Mouse (Mus musculus) limb, embryonic 12.5 days (tissue): ENCODE measurements around the gene Wdr25. TPM values are rescaled to one million over a fixed set of nuclear protein-coding genes. Genes with fewer than 3 reads are reported as not detected.
A peak's percentile ranks its signal among the peaks of the same experiment; 100 is the strongest.
"Not testable (repeated sequence)": the region's sequence is repeated elsewhere in the genome, so short reads cannot be mapped to it uniquely, and the experiment has no call there.

Experiments used
- ATAC-seq: fragments of 200-750 bp; cut with Nextera tagmentation; 2 replicates; pipeline ENCODE4 v1.8.0; 2017; ENCODE audit warnings: low read depth, moderate TSS enrichment; ENCODE audit not compliant: insufficient number of reproducible peaks, insufficient read depth, low FRiP score, low TSS enrichment
- H3K27ac ChIP-seq: fragments of 300-500 bp; sonication (generic); 2 replicates; pipeline ENCODE4 v1.5.1; 2016; ENCODE audit warnings: mild to moderate bottlenecking, moderate library complexity
- H3K27me3 ChIP-seq: fragments of 300-500 bp; sonication (generic); 2 replicates; pipeline ENCODE4 v1.6.1; 2016; ENCODE audit warnings: mild to moderate bottlenecking, moderate library complexity
- H3K36me3 ChIP-seq: fragments of 300-500 bp; sonication (generic); 2 replicates; pipeline ENCODE4 v1.6.1; 2016; ENCODE audit warnings: mild to moderate bottlenecking, moderate library complexity
- H3K4me1 ChIP-seq: fragments of 300-500 bp; sonication (generic); replicated peaks from 2 replicates; pipeline ENCODE4 v1.6.1; 2016
- H3K4me2 ChIP-seq: fragments of 300-500 bp; sonication (generic); 2 replicates; pipeline ENCODE4 v1.6.1; 2016; ENCODE audit warnings: mild to moderate bottlenecking, moderate library complexity
- H3K4me3 ChIP-seq: fragments of 300-500 bp; sonication (generic); replicated peaks from 2 replicates; pipeline ENCODE4 v1.5.1; 2016; ENCODE audit warnings: mild to moderate bottlenecking
- H3K9ac ChIP-seq: fragments of 300-500 bp; sonication (generic); replicated peaks from 2 replicates; pipeline ENCODE4 v1.6.1; 2016; ENCODE audit warnings: mild to moderate bottlenecking, moderate library complexity
- H3K9me3 ChIP-seq: fragments of 300-500 bp; sonication (generic); 2 replicates; pipeline ENCODE4 v1.6.1; 2016; ENCODE audit warnings: mild to moderate bottlenecking, moderate library complexity
- WGBS: fragments of 180-500 bp; shearing (Covaris S2); methylation state at CpG from one replicate; pipeline ENCODE4 v1.1.7; 2016; 5-methylcytosine and 5-hydroxymethylcytosine counted together
- polyA plus RNA-seq: library from polyadenylated mRNA; unstranded; fragments of >200 nt; fragmentation: Nextera tagmentation; extraction: Ambion mirVana; gene quantifications from 2 replicates; pipeline ENCODE4 v1.2.1, GENCODE M21; 2016

Wdr25 gene
- 8.8 and 11.1 TPM in 2 replicates for polyA plus RNA-seq

DNA sequence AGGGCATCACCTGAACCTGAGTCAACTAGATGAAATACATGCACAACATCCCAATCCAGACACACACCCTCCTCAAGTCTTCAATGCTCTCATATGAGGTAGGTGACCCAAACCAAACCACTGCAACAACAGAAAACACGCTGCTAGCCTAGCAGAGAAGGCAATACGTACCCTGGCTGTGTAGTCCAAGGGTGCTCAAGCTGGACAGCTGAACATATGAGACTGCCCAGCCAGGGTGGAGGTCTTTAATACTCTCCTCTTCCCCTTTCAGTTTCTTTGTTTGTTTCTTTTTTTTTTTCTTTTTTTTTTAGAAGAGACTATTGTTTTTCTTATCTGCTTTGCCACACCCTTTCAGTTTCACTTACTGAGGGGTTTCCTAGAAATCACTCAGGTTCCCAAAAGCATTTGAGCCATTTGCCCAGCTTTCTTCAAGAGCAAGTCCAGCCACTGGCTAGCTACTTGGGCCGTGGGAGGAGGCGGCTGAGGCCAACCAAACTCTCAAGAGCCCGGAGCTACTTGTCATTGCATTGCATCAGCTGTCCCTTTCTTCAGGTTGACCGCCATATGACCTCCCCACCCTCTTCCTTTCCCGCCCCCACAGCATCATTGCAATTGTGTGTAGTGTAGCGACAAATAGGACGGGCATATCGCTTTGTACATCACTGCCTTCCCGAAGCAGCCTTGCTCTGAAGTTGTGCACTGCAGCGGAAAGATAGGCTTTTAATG is at the start of gene Wdr25:
Wdr25 (plus strand) TSS at position 643 of the 726 bp plus-strand sequence.
- Histone ChIP-seq H3K4me3 (peak within 1 kb of the TSS; percentile 88), H3K9me3 (no peaks in the 10 kb centered on the region), H3K27me3 (no peaks in the 10 kb centered on the region), H3K27ac (no peak within 1 kb of the TSS), H3K4me1 (peaks cover 21% of the 10 kb centered on the region), H3K36me3 (peaks cover 20% of the 10 kb centered on the region), H3K9ac (peak within 1 kb of the TSS; percentile 72), H3K4me2 (peak within 1 kb of the TSS; percentile 97)
- ATAC-seq, result no peak
- WGBS, result 23% methylated on average over 12 of the region's 12 CpGs

- H3K4me3 ChIP-seq, H3K27ac ChIP-seq, ATAC-seq, H3K9ac ChIP-seq, H3K4me2 ChIP-seq, H3K9me3 ChIP-seq, H3K4me1 ChIP-seq, H3K27me3 ChIP-seq: not testable (repeated sequence)
- WGBS, result 92% methylated on average over 3 of the region's 3 CpGs
- peaks cover 27% of the 10 kb centered on the region for H3K36me3 ChIP-seq
Observed at GRCm38 (mm10) chr12:108848033-108848432, 45.4 kb upstream of the Wdr25 start.

DNA sequence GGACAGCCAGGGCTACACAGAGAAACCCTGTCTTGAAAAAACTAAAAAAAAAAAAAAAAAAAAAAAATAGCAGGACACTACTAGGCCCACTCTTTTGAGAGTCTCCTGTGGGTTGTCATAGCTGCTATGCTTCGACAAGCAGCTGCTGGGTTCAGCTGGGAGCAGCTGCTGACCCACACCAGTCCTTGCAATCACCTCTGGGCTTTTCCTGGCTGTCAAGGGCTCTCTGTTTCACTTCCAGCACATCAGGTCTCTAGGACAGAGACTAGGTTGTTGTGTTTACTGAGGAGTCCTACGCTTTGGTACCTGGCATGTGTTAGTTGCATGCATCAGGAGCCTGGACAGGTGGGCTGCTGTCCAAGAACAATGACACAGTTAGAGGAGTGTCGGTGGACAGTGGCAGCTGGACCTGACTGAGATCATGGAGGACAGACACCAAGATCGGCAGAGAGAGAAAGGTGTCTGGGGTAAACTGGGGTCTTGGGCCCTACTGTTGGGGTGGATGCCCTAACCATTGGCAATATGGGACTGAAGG is 43.9 kb upstream of the Wdr25 start:
- Histone ChIP-seq H3K4me2 (no peak overlapping the region), H3K36me3 (peaks cover 14% of the 10 kb centered on the region), H3K9me3 (0 out of 2 replicates have a peak, but pooled peaks cover 6% of the 10 kb centered on the region), H3K9ac (no peak overlapping the region), H3K4me1 (no peaks in the 10 kb centered on the region), H3K4me3 (no peak overlapping the region), H3K27ac (no peak overlapping the region), H3K27me3 (no peaks in the 10 kb centered on the region)
- WGBS, result 84% methylated on average over 4 of the region's 4 CpGs
- no peak for ATAC-seq

GRCm38 (mm10) chr12:108850129-108850528 is 43.3 kb upstream of the Wdr25 start:
- 68% methylated on average over 8 of the region's 8 CpGs for WGBS
- Histone ChIP-seq H3K36me3 (peaks cover 9% of the 10 kb centered on the region), H3K4me1 (no peaks in the 10 kb centered on the region), H3K27ac (no peak overlapping the region), H3K9me3 (0 out of 2 replicates have a peak, but pooled peaks cover 6% of the 10 kb centered on the region), H3K27me3 (no peaks in the 10 kb centered on the region), H3K9ac (no peak overlapping the region), H3K4me2 (no peak overlapping the region), H3K4me3 (no peak overlapping the region)
- no peak for ATAC-seq

GRCm38 (mm10) chr12:108850886-108851285 is 42.5 kb upstream of the Wdr25 start:
- 87% methylated on average over 8 of the region's 8 CpGs for WGBS
- Histone ChIP-seq H3K4me1 (no peaks in the 10 kb centered on the region), H3K27ac (no peak overlapping the region), H3K9me3 (0 out of 2 replicates have a peak, but pooled peaks cover 6% of the 10 kb centered on the region), H3K9ac (no peak overlapping the region), H3K4me3 (no peak overlapping the region), H3K36me3 (peaks cover 9% of the 10 kb centered on the region), H3K27me3 (no peaks in the 10 kb centered on the region; the same call in 1 of the 2 replicates), H3K4me2 (no peak overlapping the region)
- no peak for ATAC-seq

GRCm38 (mm10) chr12:108852822-108853221 is 40.6 kb upstream of the Wdr25 start:
- no peaks in the 10 kb centered on the region; the same call in 1 of the 2 replicates for H3K27me3 ChIP-seq
- peaks cover 8% of the 10 kb centered on the region; the same call in 1 of the 2 replicates for H3K36me3 ChIP-seq
- no peak overlapping the region for H3K27ac ChIP-seq
- no peak overlapping the region for H3K4me2 ChIP-seq
- no peak for ATAC-seq
- no peak overlapping the region for H3K4me3 ChIP-seq
- H3K9ac ChIP-seq, result no peak overlapping the region
- 0 out of 2 replicates have a peak, but pooled peaks cover 3% of the 10 kb centered on the region for H3K4me1 ChIP-seq
- H3K9me3 ChIP-seq, result no peaks in the 10 kb centered on the region
- 93% methylated on average over 8 of the region's 8 CpGs for WGBS

- no peak for ATAC-seq
- Histone ChIP-seq H3K9me3 (no peaks in the 10 kb centered on the region), H3K27me3 (no peaks in the 10 kb centered on the region; the same call in 1 of the 2 replicates), H3K27ac (no peak overlapping the region), H3K4me1 (0 out of 2 replicates have a peak, but pooled peaks cover 3% of the 10 kb centered on the region), H3K36me3 (peaks cover 22% of the 10 kb centered on the region), H3K9ac (no peak overlapping the region), H3K4me2 (no peak overlapping the region), H3K4me3 (no peak overlapping the region)
- WGBS, result 89% methylated on average over 10 of the region's 10 CpGs
Observed at GRCm38 (mm10) chr12:108855081-108855480, 38.4 kb upstream of the Wdr25 start.

GRCm38 (mm10) chr12:108856186-108856585 is 37.2 kb upstream of the Wdr25 start:
- Histone ChIP-seq H3K9me3 (no peaks in the 10 kb centered on the region), H3K4me3 (no peak overlapping the region), H3K27ac (no peak overlapping the region), H3K4me2 (no peak overlapping the region), H3K36me3 (peaks cover 33% of the 10 kb centered on the region), H3K27me3 (no peaks in the 10 kb centered on the region; the same call in 1 of the 2 replicates), H3K4me1 (0 out of 2 replicates have a peak, but pooled peaks cover 3% of the 10 kb centered on the region), H3K9ac (0 out of 2 replicates have a peak overlapping the region, but pooled peaks have one; percentile 31)
- 88% methylated on average over 8 of the region's 8 CpGs for WGBS
- ATAC-seq, result no peak

- no peaks in the 10 kb centered on the region for H3K9me3 ChIP-seq
- ATAC-seq, result no peak
- 0 out of 2 replicates have a peak, but pooled peaks cover 3% of the 10 kb centered on the region for H3K4me1 ChIP-seq
- no peak overlapping the region for H3K4me2 ChIP-seq
- peaks cover 43% of the 10 kb centered on the region for H3K36me3 ChIP-seq
- 92% methylated on average over 7 of the region's 7 CpGs for WGBS
- no peak overlapping the region for H3K27ac ChIP-seq
- H3K4me3 ChIP-seq, result no peak overlapping the region
- no peak overlapping the region for H3K9ac ChIP-seq
- H3K27me3 ChIP-seq, result no peaks in the 10 kb centered on the region; the same call in 1 of the 2 replicates
Observed at GRCm38 (mm10) chr12:108857109-108857508, 36.3 kb upstream of the Wdr25 start.

DNA sequence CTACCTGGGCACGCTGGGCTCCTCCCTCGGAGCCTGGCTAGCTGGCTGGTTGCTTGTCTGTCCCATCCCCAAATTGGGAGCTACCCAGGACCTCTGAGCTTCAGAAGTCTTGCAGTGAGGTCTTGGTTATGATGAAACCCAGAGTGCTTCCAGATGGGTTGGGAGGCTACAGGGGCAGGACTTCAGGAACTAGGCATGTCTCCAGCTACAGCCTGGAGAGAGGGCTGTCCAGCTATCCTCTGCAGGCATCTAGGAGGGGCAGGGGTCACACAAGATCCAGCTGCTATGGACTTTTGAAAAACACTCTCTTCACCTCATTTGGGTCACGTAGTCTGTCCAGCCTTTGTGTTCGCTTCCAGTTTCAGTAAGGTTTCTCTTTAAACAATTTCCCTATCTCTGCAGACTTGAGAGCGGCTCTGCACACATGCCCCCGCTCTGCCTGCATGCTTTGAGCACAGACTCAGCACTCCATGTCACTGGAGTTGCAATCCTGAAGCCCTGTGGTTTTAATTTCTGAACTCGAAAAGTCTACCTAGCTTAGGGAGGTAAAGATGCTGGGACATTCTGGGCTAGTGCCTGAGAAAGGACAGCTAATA is 35.7 kb upstream of the Wdr25 start:
- WGBS, result 85% methylated on average over 7 of the region's 7 CpGs
- H3K9ac ChIP-seq, result no peak overlapping the region
- ATAC-seq, result no peak

GRCm38 (mm10) chr12:108858486-108858885 is 34.9 kb upstream of the Wdr25 start:
- 84% methylated on average over 5 of the region's 5 CpGs for WGBS
- no peaks in the 10 kb centered on the region for H3K9me3 ChIP-seq
- no peak for ATAC-seq
- no peak overlapping the region for H3K4me3 ChIP-seq
- no peak overlapping the region for H3K4me2 ChIP-seq
- peaks cover 56% of the 10 kb centered on the region for H3K36me3 ChIP-seq
- no peaks in the 10 kb centered on the region; the same call in 1 of the 2 replicates for H3K27me3 ChIP-seq
- H3K9ac ChIP-seq, result no peak overlapping the region
- H3K27ac ChIP-seq, result no peak overlapping the region
- H3K4me1 ChIP-seq, result 0 out of 2 replicates have a peak, but pooled peaks cover 3% of the 10 kb centered on the region

More for the DNA sequence above, 35.7 kb upstream of the Wdr25 start:
- Histone ChIP-seq H3K4me3 (no peak overlapping the region), H3K27ac (no peak overlapping the region), H3K27me3 (no peaks in the 10 kb centered on the region; the same call in 1 of the 2 replicates), H3K4me2 (no peak overlapping the region), H3K9me3 (no peaks in the 10 kb centered on the region), H3K4me1 (0 out of 2 replicates have a peak, but pooled peaks cover 3% of the 10 kb centered on the region), H3K36me3 (peaks cover 48% of the 10 kb centered on the region)
